Mouse (Mus musculus) heart, embryonic 11.5 days (tissue): ENCODE measurements around the gene Ciao2b. TPM values are rescaled to one million over a fixed set of nuclear protein-coding genes. Genes with fewer than 3 reads are reported as not detected.

ENCODE experiments used
- ATAC-seq: fragments of 200-750 bp; cut with Nextera tagmentation; replicated peaks from 2 replicates; pipeline ENCODE4 v1.8.0; 2017; ENCODE audit warnings: moderate library complexity; ENCODE audit not compliant: insufficient number of reproducible peaks, low FRiP score, low TSS enrichment
- H3K27ac ChIP-seq: fragments of 300-500 bp; sonication (generic); 2 replicates; pipeline ENCODE4 v1.5.1; 2014; ENCODE audit warnings: mild to moderate bottlenecking, low read depth, low read length
- H3K27me3 ChIP-seq: fragments of 300-500 bp; sonication (generic); 2 replicates; pipeline ENCODE4 v1.6.1; 2014; ENCODE audit warnings: mild to moderate bottlenecking, low read length, mixed read lengths; ENCODE audit not compliant: control insufficient read depth, insufficient read depth
- H3K36me3 ChIP-seq: fragments of 300-500 bp; sonication (generic); 2 replicates; pipeline ENCODE4 v1.6.1; 2014; ENCODE audit warnings: mild to moderate bottlenecking, low read length, moderate library complexity, mixed read lengths; ENCODE audit not compliant: control insufficient read depth, insufficient read depth
- H3K4me1 ChIP-seq: fragments of 300-500 bp; sonication (generic); 2 replicates; pipeline ENCODE4 v1.6.1; 2014; ENCODE audit warnings: low read length; ENCODE audit not compliant: control insufficient read depth, insufficient read depth
- H3K4me2 ChIP-seq: fragments of 300-500 bp; sonication (generic); 2 replicates; pipeline ENCODE4 v1.6.1; 2014; ENCODE audit warnings: mild to moderate bottlenecking, moderate library complexity
- H3K4me3 ChIP-seq: fragments of 300-500 bp; sonication (generic); 2 replicates; pipeline ENCODE4 v1.5.1; 2014; ENCODE audit warnings: low read depth, low read length
- H3K9ac ChIP-seq: fragments of 300-500 bp; sonication (generic); 2 replicates; pipeline ENCODE4 v1.6.1; 2014; ENCODE audit warnings: mild to moderate bottlenecking, low read depth, low read length, moderate library complexity
- H3K9me3 ChIP-seq: fragments of 300-500 bp; sonication (generic); replicated peaks from 2 replicates; pipeline ENCODE4 v1.6.1; 2016; ENCODE audit warnings: low read length; ENCODE audit not compliant: control insufficient read depth
- WGBS: fragments of 180-500 bp; shearing (Covaris S2); extraction: QIAGEN DNeasy Blood & Tissue Kit; methylation state at CpG from one replicate; pipeline ENCODE4 v1.1.7; 2014; ENCODE audit not compliant: insufficient replicate concordance; 5-methylcytosine and 5-hydroxymethylcytosine counted together
- polyA plus RNA-seq: library from polyadenylated mRNA; unstranded; fragments of >200 nt; fragmentation: Nextera tagmentation; extraction: Ambion mirVana; gene quantifications from 2 replicates; pipeline ENCODE4 v1.2.1, GENCODE M21; 2014

Ciao2b gene
- polyA plus RNA-seq, 1 experiment from 2014 or later: 189 TPM

DNA sequence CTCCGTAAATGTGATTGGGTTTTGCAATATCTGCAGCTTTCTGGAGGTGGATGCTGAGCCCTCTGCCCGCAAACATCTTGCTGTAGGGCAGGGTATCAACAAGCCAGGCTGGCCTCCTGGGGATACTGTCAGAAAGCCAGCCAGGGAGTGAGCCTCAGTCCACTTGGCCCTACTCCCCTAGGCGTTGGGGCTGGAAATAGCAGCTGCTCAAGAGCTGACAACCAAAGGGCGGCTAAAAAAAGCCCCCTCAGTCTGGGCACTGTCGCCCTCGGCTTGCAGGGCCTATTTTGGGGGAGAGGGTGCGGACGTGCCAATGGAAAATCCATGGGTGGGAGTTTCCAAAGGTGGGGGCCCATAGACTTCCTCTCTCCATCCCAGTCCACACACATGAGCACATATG is 32.5 kb downstream of the Ciao2b start:
- H3K4me3 ChIP-seq: peak overlapping the region; percentile 26
- peaks cover 68% of the 10 kb centered on the region for H3K4me1 ChIP-seq
- WGBS: 37% methylated on average over 8 of the region's 8 CpGs
- H3K9me3 ChIP-seq: no peaks in the 10 kb centered on the region
- no peaks in the 10 kb centered on the region for H3K36me3 ChIP-seq
- peak overlapping the region; percentile 46 for H3K4me2 ChIP-seq
- no peaks in the 10 kb centered on the region for H3K27me3 ChIP-seq
- peak overlapping the region; percentile 56; the same call in 1 of the 2 replicates for H3K9ac ChIP-seq
- H3K27ac ChIP-seq: peak overlapping the region; percentile 95
- ATAC-seq: peak; percentile 35

DNA sequence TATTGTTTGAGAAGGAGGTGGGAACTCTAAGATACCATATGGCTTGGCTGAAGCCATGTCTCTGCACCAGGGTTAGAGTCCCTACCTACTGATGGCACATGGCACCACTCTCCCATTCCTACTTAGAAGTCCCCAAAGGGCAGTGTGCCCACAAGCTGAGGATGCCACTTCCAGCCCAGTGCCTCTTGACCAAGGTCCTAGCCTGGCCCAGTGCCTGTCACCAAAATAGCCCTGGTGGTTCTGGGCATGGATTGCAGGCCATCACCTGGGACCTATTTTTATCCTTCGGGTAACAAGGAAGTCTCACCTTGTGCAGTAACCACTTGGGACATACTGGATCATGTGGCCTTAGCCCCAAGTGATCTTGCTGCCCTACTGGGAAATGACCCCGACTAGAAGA is 33.8 kb downstream of the Ciao2b start:
- Histone ChIP-seq H3K4me2 (peak overlapping the region; percentile 46), H3K27ac (peak overlapping the region; percentile 95), H3K9me3 (no peaks in the 10 kb centered on the region), H3K9ac (peak overlapping the region; percentile 56; the same call in 1 of the 2 replicates), H3K4me1 (peaks cover 63% of the 10 kb centered on the region), H3K27me3 (no peaks in the 10 kb centered on the region), H3K4me3 (no peak overlapping the region), H3K36me3 (no peaks in the 10 kb centered on the region)
- ATAC-seq: no peak
- WGBS: 54% methylated on average over 2 of the region's 2 CpGs

DNA sequence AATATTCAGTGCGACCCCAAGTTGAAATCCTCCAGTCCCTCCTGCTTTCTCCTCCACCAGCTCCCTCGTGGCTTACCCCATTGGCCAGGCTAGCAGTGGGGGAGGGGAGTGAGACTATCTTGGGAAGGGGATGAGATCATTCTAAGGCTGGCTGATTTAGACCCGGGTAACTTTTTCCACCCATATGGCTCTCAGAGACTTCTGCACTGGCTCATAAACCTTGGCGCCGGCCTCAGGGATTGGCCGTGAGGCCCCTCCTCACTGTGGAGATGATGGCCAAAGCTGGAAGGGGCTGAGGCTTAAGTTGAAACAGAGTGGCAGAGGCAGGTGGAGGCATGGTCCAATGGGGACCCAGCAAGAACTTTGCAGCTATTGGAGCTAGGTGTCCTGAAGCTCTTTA is 35.4 kb downstream of the Ciao2b start:
- WGBS: 13% methylated on average over 6 of the region's 6 CpGs
- Histone ChIP-seq H3K4me3 (no peak overlapping the region), H3K27ac (peak overlapping the region; percentile 95), H3K4me2 (peak overlapping the region; percentile 27), H3K36me3 (no peaks in the 10 kb centered on the region), H3K4me1 (peaks cover 52% of the 10 kb centered on the region), H3K9ac (peak overlapping the region; percentile 40; the same call in 1 of the 2 replicates), H3K9me3 (no peaks in the 10 kb centered on the region), H3K27me3 (no peaks in the 10 kb centered on the region)
- peak; percentile 28; the same call in 1 of the 2 replicates for ATAC-seq

DNA sequence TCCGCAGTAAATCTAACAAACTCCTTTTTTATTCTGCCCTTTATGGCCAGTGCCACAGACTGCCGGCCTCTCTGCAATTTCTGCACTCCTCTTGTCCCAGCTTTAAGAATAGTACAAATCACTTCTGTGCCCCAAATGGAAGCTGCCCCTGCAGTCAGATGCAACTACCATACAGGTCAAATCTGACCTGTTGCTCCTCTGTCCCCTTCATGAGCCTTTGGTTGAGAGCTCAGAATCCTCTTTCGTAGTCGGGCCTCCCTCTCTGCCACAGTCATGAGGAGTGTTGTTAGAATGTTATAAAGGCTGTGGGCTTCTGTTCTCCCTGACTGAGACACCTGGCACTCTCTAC is 38.5 kb downstream of the Ciao2b start:
- H3K27ac ChIP-seq: peak overlapping the region; percentile 82
- no peaks in the 10 kb centered on the region for H3K27me3 ChIP-seq
- H3K4me1 ChIP-seq: peaks cover 41% of the 10 kb centered on the region
- peak overlapping the region; percentile 62 for H3K4me2 ChIP-seq
- 43% methylated on average over 4 of the region's 4 CpGs for WGBS
- no peak for ATAC-seq
- H3K9ac ChIP-seq: peak overlapping the region; percentile 1; the same call in 1 of the 2 replicates
- H3K9me3 ChIP-seq: no peaks in the 10 kb centered on the region
- no peaks in the 10 kb centered on the region for H3K36me3 ChIP-seq
- no peak overlapping the region for H3K4me3 ChIP-seq

DNA sequence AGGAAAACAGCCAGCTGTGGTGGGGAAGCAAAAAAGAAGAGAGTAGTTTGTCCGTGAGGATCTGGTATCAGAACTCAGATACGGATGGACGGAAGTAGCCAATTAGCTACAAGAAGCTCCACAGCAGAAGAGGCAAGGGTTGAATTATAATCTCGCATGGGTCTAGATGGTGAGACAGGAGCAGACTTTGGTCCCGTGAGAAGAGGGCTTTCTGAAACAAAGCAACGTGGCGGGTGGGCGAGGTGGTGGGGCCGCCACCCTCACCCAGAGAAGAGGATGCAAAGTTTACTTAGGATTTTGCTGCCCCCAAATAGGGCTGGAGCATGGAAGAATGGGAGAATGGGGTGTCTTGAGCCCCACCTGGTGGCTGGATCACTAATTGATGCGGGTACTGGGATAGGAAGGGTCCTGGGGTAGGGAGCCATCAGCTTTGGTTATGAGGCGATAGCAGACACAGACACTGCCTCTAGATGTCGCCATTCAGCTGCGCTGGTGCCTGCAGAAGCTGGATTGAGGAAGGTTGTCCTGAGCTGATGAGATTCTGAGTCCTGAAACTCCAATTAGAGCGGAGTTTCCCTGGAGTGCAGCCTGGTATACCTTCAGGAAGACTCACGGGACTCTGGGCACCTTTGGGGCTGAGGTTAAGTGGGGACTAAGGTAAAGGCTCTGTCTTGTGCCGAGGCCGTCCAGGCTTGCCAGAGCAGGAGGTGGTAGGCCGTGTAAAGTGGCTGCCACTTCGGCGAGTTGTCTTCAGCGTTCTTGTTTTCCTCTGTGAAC is 39.1 kb downstream of the Ciao2b start:
- peak overlapping the region; percentile 82 for H3K27ac ChIP-seq
- WGBS: 17% methylated on average over 21 of the region's 21 CpGs
- no peaks in the 10 kb centered on the region for H3K27me3 ChIP-seq
- H3K9ac ChIP-seq: peak overlapping the region; percentile 57
- no peaks in the 10 kb centered on the region for H3K36me3 ChIP-seq
- peak overlapping the region; percentile 21 for H3K4me3 ChIP-seq
- H3K4me2 ChIP-seq: peak overlapping the region; percentile 62
- H3K9me3 ChIP-seq: no peaks in the 10 kb centered on the region
- peaks cover 36% of the 10 kb centered on the region for H3K4me1 ChIP-seq
- ATAC-seq: peak; percentile 66

DNA sequence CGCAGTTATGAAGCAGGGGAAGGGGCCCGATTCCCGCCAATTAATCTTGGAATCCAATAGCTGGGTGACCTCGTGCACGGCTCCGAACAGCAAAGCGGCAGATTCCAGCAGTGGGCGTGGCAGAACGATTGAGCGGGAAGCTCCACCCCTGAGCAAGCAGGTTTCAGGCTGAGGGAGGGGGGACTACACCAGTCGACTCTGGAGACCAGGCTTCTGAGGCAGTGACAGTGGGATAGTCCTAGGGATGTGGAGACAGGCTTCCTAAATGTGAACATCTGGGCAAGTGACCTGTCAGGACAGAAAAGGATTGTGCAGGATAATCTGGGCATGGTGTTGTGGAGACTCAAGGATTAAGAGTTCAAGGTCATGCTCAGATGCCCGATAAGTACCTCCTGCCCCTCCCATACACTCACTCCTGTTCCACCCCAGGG is 39.8 kb downstream of the Ciao2b start:
- peaks cover 29% of the 10 kb centered on the region for H3K4me1 ChIP-seq
- peak overlapping the region; percentile 21 for H3K4me3 ChIP-seq
- peak overlapping the region; percentile 57 for H3K9ac ChIP-seq
- H3K36me3 ChIP-seq: no peaks in the 10 kb centered on the region
- under 1% methylated on average over 12 of the region's 12 CpGs for WGBS
- H3K4me2 ChIP-seq: peak overlapping the region; percentile 62
- H3K27ac ChIP-seq: no peak overlapping the region
- no peak for ATAC-seq
- H3K27me3 ChIP-seq: no peaks in the 10 kb centered on the region
- no peaks in the 10 kb centered on the region for H3K9me3 ChIP-seq

DNA sequence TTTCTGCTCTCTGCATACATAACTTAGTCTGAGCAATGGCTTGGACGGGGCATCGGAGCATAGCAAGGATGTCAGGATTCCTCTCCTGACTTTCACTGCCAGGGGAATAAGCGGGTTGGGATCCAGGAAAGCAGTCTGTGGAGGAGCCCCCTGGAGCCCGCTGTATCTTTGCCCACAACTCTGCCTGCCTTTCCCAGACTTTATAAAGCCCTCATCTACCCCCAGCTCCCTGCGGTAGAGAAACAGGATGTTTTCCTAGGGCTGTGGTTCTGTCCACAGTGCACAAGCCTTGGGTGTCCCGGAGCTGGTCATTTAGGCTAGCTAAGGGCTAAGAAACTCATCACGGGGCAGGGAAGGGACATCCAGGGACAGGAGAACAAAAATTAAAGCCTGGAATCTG is 40.4 kb downstream of the Ciao2b start:
- no peak overlapping the region for H3K27ac ChIP-seq
- ATAC-seq: no peak
- H3K9ac ChIP-seq: peak overlapping the region; percentile 54; the same call in 1 of the 2 replicates
- no peaks in the 10 kb centered on the region for H3K27me3 ChIP-seq
- H3K36me3 ChIP-seq: no peaks in the 10 kb centered on the region
- peak overlapping the region; percentile 8; the same call in 1 of the 2 replicates for H3K4me3 ChIP-seq
- H3K9me3 ChIP-seq: no peaks in the 10 kb centered on the region
- 29% methylated on average over 7 of the region's 7 CpGs for WGBS
- peak overlapping the region; percentile 62 for H3K4me2 ChIP-seq
- peaks cover 24% of the 10 kb centered on the region for H3K4me1 ChIP-seq

DNA sequence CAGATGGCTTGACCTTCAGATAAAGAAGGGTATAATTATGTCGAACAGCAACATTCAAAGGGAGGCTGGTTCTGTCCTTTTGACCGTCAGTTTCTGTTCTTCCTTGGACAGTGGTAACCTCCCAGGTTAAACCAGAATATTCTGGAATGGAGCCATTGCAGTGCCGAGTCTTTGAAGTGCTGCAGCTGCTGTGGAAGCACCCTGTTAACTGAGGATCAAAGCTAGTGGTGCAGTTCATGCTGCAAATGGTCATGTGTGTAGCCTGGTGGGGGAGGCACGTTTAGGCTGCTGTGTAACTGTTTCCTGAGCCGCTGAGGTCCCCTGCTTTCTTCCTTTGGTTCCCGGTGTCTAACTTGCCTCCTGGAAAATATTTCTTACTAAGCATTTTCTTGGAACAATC is 43.3 kb downstream of the Ciao2b start:
- Histone ChIP-seq H3K9me3 (no peaks in the 10 kb centered on the region), H3K4me3 (no peak overlapping the region)
- WGBS: 63% methylated on average over 6 of the region's 6 CpGs

More for the DNA sequence above, 43.3 kb downstream of the Ciao2b start:
- Histone ChIP-seq H3K27ac (no peak overlapping the region), H3K4me2 (no peak overlapping the region), H3K36me3 (peaks cover 11% of the 10 kb centered on the region; the same call in 1 of the 2 replicates), H3K4me1 (peaks cover 4% of the 10 kb centered on the region; the same call in 1 of the 2 replicates), H3K9ac (no peak overlapping the region), H3K27me3 (no peaks in the 10 kb centered on the region)
- ATAC-seq: no peak
